Mouse (Mus musculus): ENCODE results near the gene Spef1. TPM values are rescaled to one million over a fixed set of nuclear protein-coding genes. Genes with fewer than 3 reads are reported as not detected.

Spef1 gene
- polyA plus RNA-seq, 1 experiment from 2014 or later, result 11.2 TPM

GRCm38 (mm10) chr2:131196606-131197316, 9.7 kb upstream of the Spef1 start:
- H3K9me3 ChIP-seq (replicated peaks; ENCODE audit: control insufficient read depth, low read length, poor library complexity, severe bottlenecking), result no peaks in the 10 kb centered on the region
- H3K4me2 ChIP-seq (ENCODE audit: low read length), result no peak overlapping the region
- no peak for ATAC-seq
- no peaks in the 10 kb centered on the region for H3K4me1 ChIP-seq (ENCODE audit: control insufficient read depth, insufficient read depth, low read length)
- no peak overlapping the region for H3K27ac ChIP-seq (ENCODE audit: low read length)
- no peak overlapping the region for H3K9ac ChIP-seq (ENCODE audit: low read depth, low read length)
- 95% methylated on average over 16 of the region's 16 CpGs for WGBS
- H3K27me3 ChIP-seq (ENCODE audit: control insufficient read depth, insufficient read depth, low read depth, low read length), result no peaks in the 10 kb centered on the region
- no peak overlapping the region for H3K4me3 ChIP-seq (ENCODE audit: low read depth, low read length)
- H3K36me3 ChIP-seq (ENCODE audit: control insufficient read depth, insufficient read depth, low read length), result peaks cover 4% of the 10 kb centered on the region; the same call in 1 of the 2 replicates

DNA sequence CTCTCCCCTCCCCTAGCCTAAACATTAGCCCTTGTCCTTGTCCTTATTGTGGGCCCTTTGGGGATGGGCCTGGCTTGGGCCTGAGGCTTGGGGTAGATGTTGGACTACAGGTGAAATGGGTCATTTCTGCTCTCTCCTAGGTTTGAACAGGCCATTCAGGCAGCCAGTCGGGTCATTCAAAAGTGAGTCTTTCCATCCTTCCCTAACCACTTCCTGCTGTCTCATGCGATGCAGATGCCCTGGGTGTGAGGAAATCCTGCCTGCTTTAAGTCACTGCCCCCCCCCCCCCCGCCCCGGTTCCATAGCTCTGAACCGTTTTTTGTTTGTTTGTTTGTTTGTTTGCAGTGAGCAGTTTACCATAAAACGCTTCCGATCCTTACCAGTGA, 3.9 kb upstream of the Spef1 start:
- Histone ChIP-seq H3K36me3 (ENCODE audit: control insufficient read depth, insufficient read depth, low read length) (peaks cover 7% of the 10 kb centered on the region; the same call in 1 of the 2 replicates), H3K9ac (ENCODE audit: low read depth, low read length) (no peak overlapping the region; the same call in 1 of the 2 replicates), H3K4me3 (ENCODE audit: low read depth, low read length) (no peak overlapping the region), H3K9me3 (replicated peaks; ENCODE audit: control insufficient read depth, low read length, poor library complexity, severe bottlenecking) (no peaks in the 10 kb centered on the region), H3K27ac (ENCODE audit: low read length) (no peak overlapping the region), H3K4me1 (ENCODE audit: control insufficient read depth, insufficient read depth, low read length) (peaks cover 19% of the 10 kb centered on the region), H3K4me2 (ENCODE audit: low read length) (no peak overlapping the region), H3K27me3 (ENCODE audit: control insufficient read depth, insufficient read depth, low read depth, low read length) (no peaks in the 10 kb centered on the region)
- 65% methylated on average over 7 of the region's 7 CpGs for WGBS
- ATAC-seq, result no peak

GRCm38 (mm10) chr2:131190344-131191004, 3.4 kb upstream of the Spef1 start:
- 5% methylated on average over 10 of the region's 10 CpGs for WGBS
- no peak overlapping the region for H3K27ac ChIP-seq (ENCODE audit: low read length)
- no peak overlapping the region for H3K4me2 ChIP-seq (ENCODE audit: low read length)

GRCm38 (mm10) chr2:131189521-131190309, 2.6 kb upstream of the Spef1 start:
- peaks cover 19% of the 10 kb centered on the region for H3K4me1 ChIP-seq (ENCODE audit: control insufficient read depth, insufficient read depth, low read length)
- no peak overlapping the region for H3K4me3 ChIP-seq (ENCODE audit: low read depth, low read length)
- ATAC-seq, result no peak
- H3K27ac ChIP-seq (ENCODE audit: low read length), result no peak overlapping the region
- no peak overlapping the region for H3K9ac ChIP-seq (ENCODE audit: low read depth, low read length)
- 34% methylated on average over 5 of the region's 5 CpGs for WGBS
- no peaks in the 10 kb centered on the region for H3K27me3 ChIP-seq (ENCODE audit: control insufficient read depth, insufficient read depth, low read depth, low read length)
- peaks cover 7% of the 10 kb centered on the region; the same call in 1 of the 2 replicates for H3K36me3 ChIP-seq (ENCODE audit: control insufficient read depth, insufficient read depth, low read length)
- no peaks in the 10 kb centered on the region for H3K9me3 ChIP-seq (replicated peaks; ENCODE audit: control insufficient read depth, low read length, poor library complexity, severe bottlenecking)
- no peak overlapping the region for H3K4me2 ChIP-seq (ENCODE audit: low read length)

More at GRCm38 (mm10) chr2:131190344-131191004, 3.4 kb upstream of the Spef1 start:
- Histone ChIP-seq H3K4me3 (ENCODE audit: low read depth, low read length) (no peak overlapping the region), H3K27me3 (ENCODE audit: control insufficient read depth, insufficient read depth, low read depth, low read length) (no peaks in the 10 kb centered on the region), H3K9me3 (replicated peaks; ENCODE audit: control insufficient read depth, low read length, poor library complexity, severe bottlenecking) (no peaks in the 10 kb centered on the region), H3K4me1 (ENCODE audit: control insufficient read depth, insufficient read depth, low read length) (peaks cover 19% of the 10 kb centered on the region), H3K9ac (ENCODE audit: low read depth, low read length) (no peak overlapping the region; the same call in 1 of the 2 replicates), H3K36me3 (ENCODE audit: control insufficient read depth, insufficient read depth, low read length) (peaks cover 7% of the 10 kb centered on the region; the same call in 1 of the 2 replicates)
- ATAC-seq, result no peak

DNA sequence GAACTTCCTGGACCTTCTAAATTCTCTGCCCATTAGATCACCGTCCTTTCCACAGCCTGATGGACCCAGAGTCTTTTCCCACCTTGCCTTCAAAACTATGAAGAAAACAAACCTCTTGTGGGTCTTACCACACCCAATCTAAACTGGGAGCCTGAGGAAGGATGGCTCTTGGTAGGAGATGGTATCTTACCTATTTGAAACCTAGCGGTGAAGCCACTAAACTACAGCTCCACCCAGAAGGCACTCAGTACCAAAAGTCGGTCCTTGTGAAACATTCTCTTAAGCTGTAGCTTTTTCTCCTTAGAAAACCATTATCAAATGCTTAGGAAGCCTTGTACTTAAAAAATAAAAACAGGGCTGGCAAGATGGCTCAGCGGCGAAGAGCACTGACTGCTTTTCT, 1.2 kb upstream of the Spef1 start:
- Histone ChIP-seq H3K4me2 (ENCODE audit: low read length) (no peak overlapping the region), H3K27ac (ENCODE audit: low read length) (no peak overlapping the region), H3K9ac (ENCODE audit: low read depth, low read length) (no peak overlapping the region), H3K9me3 (replicated peaks; ENCODE audit: control insufficient read depth, low read length, poor library complexity, severe bottlenecking) (no peaks in the 10 kb centered on the region), H3K4me3 (ENCODE audit: low read depth, low read length) (no peak overlapping the region), H3K27me3 (ENCODE audit: control insufficient read depth, insufficient read depth, low read depth, low read length) (no peaks in the 10 kb centered on the region), H3K4me1 (ENCODE audit: control insufficient read depth, insufficient read depth, low read length) (peaks cover 19% of the 10 kb centered on the region), H3K36me3 (ENCODE audit: control insufficient read depth, insufficient read depth, low read length) (peaks cover 7% of the 10 kb centered on the region; the same call in 1 of the 2 replicates)
- 95% methylated on average over 5 of the region's 5 CpGs for WGBS
- no peak for ATAC-seq

DNA sequence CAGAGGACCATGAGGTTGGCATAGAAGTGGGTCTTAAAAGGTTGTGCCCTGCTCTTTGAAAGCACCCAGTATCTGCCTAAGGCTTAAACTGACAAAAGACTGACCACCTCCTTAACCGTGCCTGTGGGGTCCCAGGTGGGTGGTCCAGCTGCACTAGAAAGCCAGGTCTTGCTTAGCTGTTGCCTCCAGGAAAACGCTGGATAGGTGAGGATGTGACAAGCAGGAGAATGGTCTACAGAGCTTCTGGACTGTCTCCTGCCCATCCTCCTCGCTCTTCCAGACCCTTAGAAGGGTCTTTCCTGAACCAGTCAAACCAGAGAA, 480 bp upstream of the Spef1 start:
- H3K9ac ChIP-seq (ENCODE audit: low read depth, low read length), result peak overlapping the region; percentile 75
- ATAC-seq, result no peak
- H3K27me3 ChIP-seq (ENCODE audit: control insufficient read depth, insufficient read depth, low read depth, low read length), result no peaks in the 10 kb centered on the region
- H3K4me2 ChIP-seq (ENCODE audit: low read length), result peak overlapping the region; percentile 86
- 16% methylated on average over 3 of the region's 3 CpGs for WGBS
- no peaks in the 10 kb centered on the region for H3K9me3 ChIP-seq (replicated peaks; ENCODE audit: control insufficient read depth, low read length, poor library complexity, severe bottlenecking)
- peaks cover 19% of the 10 kb centered on the region for H3K4me1 ChIP-seq (ENCODE audit: control insufficient read depth, insufficient read depth, low read length)
- H3K36me3 ChIP-seq (ENCODE audit: control insufficient read depth, insufficient read depth, low read length), result peaks cover 3% of the 10 kb centered on the region; the same call in 1 of the 2 replicates
- H3K27ac ChIP-seq (ENCODE audit: low read length), result no peak overlapping the region
- peak overlapping the region; percentile 62 for H3K4me3 ChIP-seq (ENCODE audit: low read depth, low read length)

- no peak; the same call in none of the 2 replicates for ATAC-seq
- H3K4me3 ChIP-seq (ENCODE audit: low read depth, low read length), result peak overlapping the region; percentile 62
- peak overlapping the region; percentile 86 for H3K4me2 ChIP-seq (ENCODE audit: low read length)
- 0 out of 2 replicates have a peak overlapping the region, but pooled peaks have one; percentile 7 for H3K27ac ChIP-seq (ENCODE audit: low read length)
- peaks cover 19% of the 10 kb centered on the region for H3K4me1 ChIP-seq (ENCODE audit: control insufficient read depth, insufficient read depth, low read length)
- peak overlapping the region; percentile 75 for H3K9ac ChIP-seq (ENCODE audit: low read depth, low read length)
- H3K9me3 ChIP-seq (replicated peaks; ENCODE audit: control insufficient read depth, low read length, poor library complexity, severe bottlenecking), result no peaks in the 10 kb centered on the region
- H3K27me3 ChIP-seq (ENCODE audit: control insufficient read depth, insufficient read depth, low read depth, low read length), result no peaks in the 10 kb centered on the region
- WGBS, result 2% methylated on average over 14 of the region's 14 CpGs
- no peaks in the 10 kb centered on the region; the same call in 1 of the 2 replicates for H3K36me3 ChIP-seq (ENCODE audit: control insufficient read depth, insufficient read depth, low read length)
These were observed 739 bp downstream of the Spef1 start for GRCm38 (mm10) chr2:131186343-131186742.

- H3K27me3 ChIP-seq (ENCODE audit: control insufficient read depth, insufficient read depth, low read depth, low read length), result no peaks in the 10 kb centered on the region
- peak within 1 kb of the TSS; percentile 100 for H3K4me2 ChIP-seq (ENCODE audit: low read length)
- H3K4me1 ChIP-seq (ENCODE audit: control insufficient read depth, insufficient read depth, low read length), result peaks cover 38% of the 10 kb centered on the region
- H3K4me3 ChIP-seq (ENCODE audit: low read depth, low read length), result peak within 1 kb of the TSS; percentile 91
- WGBS, result 3% methylated on average over 34 of the region's 57 CpGs
- peak within 1 kb of the TSS; percentile 97 for H3K27ac ChIP-seq (ENCODE audit: low read length)
- no peaks in the 10 kb centered on the region for H3K9me3 ChIP-seq (replicated peaks; ENCODE audit: control insufficient read depth, low read length, poor library complexity, severe bottlenecking)
- ATAC-seq, result peak; percentile 84
- no peaks in the 10 kb centered on the region for H3K36me3 ChIP-seq (ENCODE audit: control insufficient read depth, insufficient read depth, low read length)
- peak within 1 kb of the TSS; percentile 95 for H3K9ac ChIP-seq (ENCODE audit: low read depth, low read length)
These were observed 7.0 kb downstream of the Spef1 start, which contains the start of gene Cenpb for GRCm38 (mm10) chr2:131179990-131180587. Gene Cenpb, minus strand, starts transcription at chr2:131180067.
